In genomic region chr9:95613426-95614127, GRCm38 (mm10) we compare ENCODE assay signal across 10 mouse cellular contexts. TPM values are rescaled to one million over a fixed set of nuclear protein-coding genes. Genes with fewer than 3 reads are reported as not detected.
DNase-seq lines count a peak whose midpoint lies in the region; ATAC-seq lines count a peak whose summit lies in the region.
"Had no signal": no experiment of that assay in that cellular context is flagged by ENCODE, and none has a peak within 500 bp of the region (broad histone marks: within the 10 kb centered on the region; RNA-seq: fewer than 3 reads in every experiment).

No protein-coding gene starts in this region.

- H3K9me3 ChIP-seq in forebrain, embryonic 11.5 days (ENCODE audit: control insufficient read depth, low read length): no peaks in the 10 kb centered on the region

- H3K4me3 ChIP-seq in forebrain, embryonic 11.5 days (ENCODE audit: low read depth, low read length): no peak overlapping the region

- no peaks in the 10 kb centered on the region for H3K36me3 ChIP-seq in forebrain, embryonic 11.5 days (ENCODE audit: control insufficient read depth, insufficient read depth, low read length)

- peak overlapping the region; percentile 26; the same call in 1 of the 2 replicates for H3K4me2 ChIP-seq in forebrain, embryonic 11.5 days (ENCODE audit: low read depth, low read length, severe bottlenecking)

- 12% methylated on average over 9 of the region's 9 CpGs for WGBS in forebrain, embryonic 11.5 days

- DNase-seq in lung, postnatal 10 days: peak; percentile 31
- no peak for DNase-seq in lung, postnatal 4 days
- no peak for DNase-seq in forebrain, embryonic 11.5 days (ENCODE audit: low spot score)
- DNase-seq in kidney, postnatal 25 days: peak; percentile 45 to 47
- peak; percentile 53 for DNase-seq in retina, postnatal 1 day
- no peak for DNase-seq in adrenal gland, postnatal 36 days
- DNase-seq in cerebellum, postnatal 10 days: no peak
- DNase-seq: gastrocnemius, postnatal 14 days; thymus, adult 2 months had no signal

- no peak for ATAC-seq in forebrain, embryonic 11.5 days (replicated peaks; ENCODE audit: low FRiP score)

- H3K27ac ChIP-seq in forebrain, embryonic 11.5 days (ENCODE audit: low read depth, low read length): no peak overlapping the region

- no peaks in the 10 kb centered on the region for H3K27me3 ChIP-seq in forebrain, embryonic 11.5 days (ENCODE audit: control insufficient read depth, insufficient read depth, low read length)

- H3K9ac ChIP-seq in forebrain, embryonic 11.5 days (ENCODE audit: low read length): no peak overlapping the region

- no peaks in the 10 kb centered on the region for H3K4me1 ChIP-seq in forebrain, embryonic 11.5 days (replicated peaks; ENCODE audit: control insufficient read depth, insufficient read depth, low read length)

RNA-seq across cellular contexts. Expression of gene Pcolce2, which starts 23.8 kb away (rescaled TPM):
- 3.2 and 3.6 TPM in 2 replicates for polyA plus RNA-seq in forebrain, embryonic 11.5 days (2014; fragmentation: Nextera tagmentation; extraction: Ambion mirVana)
- 1 to 10 TPM; 5.8 to 6.1 TPM for total RNA-seq in adrenal gland, postnatal 36 days (2021)
- total RNA-seq: megakaryocyte, adult 5-6 weeks had no signal

RNA-seq across cellular contexts. Expression of gene Paqr9, which starts 54.1 kb away (rescaled TPM):
- 0.27 and 0.41 TPM in 2 replicates for polyA plus RNA-seq in forebrain, embryonic 11.5 days (2014; fragmentation: Nextera tagmentation; extraction: Ambion mirVana)
- total RNA-seq in adrenal gland, postnatal 36 days (2021): 1 to 10 TPM; 6.1 to 6.9 TPM

Comparison
In these comparisons a context has a peak if more than half of its experiments do, and no peak if none do; other contexts are left out.
1. DNase-seq: peak in lung, postnatal 10 days (single experiment), kidney, postnatal 25 days (2 of 2) and retina, postnatal 1 day (single experiment); none in lung, postnatal 4 days (0 of 2), forebrain, embryonic 11.5 days (single experiment), adrenal gland, postnatal 36 days (0 of 2) and cerebellum, postnatal 10 days (0 of 2).